Mouse (Mus musculus): ENCODE data around the gene Actl10. TPM values are rescaled to one million over a fixed set of nuclear protein-coding genes. Genes with fewer than 3 reads are reported as not detected.

Gene Actl10
- polyA plus RNA-seq, 1 experiment from 2014 or later = 0.35 TPM

DNA sequence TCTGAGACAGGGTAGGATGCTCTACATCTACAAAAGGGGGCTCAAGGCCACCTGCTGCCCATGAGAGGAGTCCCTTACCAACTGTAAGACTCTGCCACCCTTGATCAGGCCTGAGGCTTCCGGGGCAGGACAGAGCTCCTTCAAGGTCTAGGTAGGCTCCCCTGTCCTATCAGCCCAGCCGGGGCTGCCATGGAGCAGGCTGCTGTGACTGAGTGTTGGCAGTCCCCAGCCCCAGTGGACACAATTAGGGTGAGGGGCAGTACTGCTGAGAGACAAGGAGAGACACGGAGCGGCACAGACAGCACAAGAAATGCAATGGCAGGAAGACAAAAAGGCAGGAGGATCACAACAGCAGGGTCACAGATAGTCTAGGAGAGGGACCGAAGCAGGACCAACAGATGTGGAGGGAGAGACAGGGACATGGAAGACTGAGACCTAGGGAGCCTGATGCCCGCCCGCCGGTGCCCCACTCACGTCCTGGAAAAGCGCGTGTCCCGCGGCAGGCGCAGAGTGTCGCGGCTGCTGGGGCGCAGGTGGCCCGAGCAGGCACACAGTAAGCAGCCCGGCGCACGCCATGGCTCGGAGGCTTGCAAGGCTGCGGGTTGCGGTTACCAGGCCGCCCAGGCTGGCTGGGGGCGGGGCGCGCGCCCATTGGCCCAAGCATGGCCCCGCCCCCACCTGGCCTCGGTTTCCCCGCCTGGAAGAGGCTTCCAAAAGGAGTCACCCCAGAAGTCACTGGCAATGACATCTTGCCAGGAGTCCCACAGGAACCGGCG, 6.9 kb downstream of the Actl10 start, which contains the start of gene Necab3:
Gene Necab3, minus strand, starts transcription at position 627 of the 776 bp plus-strand sequence.
- H3K9me3 ChIP-seq (ENCODE audit: control insufficient read depth, low read length) = no peaks in the 10 kb centered on the region
- H3K9ac ChIP-seq (ENCODE audit: low read length) = peak within 1 kb of the TSS; percentile 13; the same call in 1 of the 2 replicates
- peak; percentile 37; the same call in 1 of the 2 replicates for ATAC-seq (ENCODE audit: low read depth)
- H3K4me2 ChIP-seq (ENCODE audit: low read depth, low read length) = peak within 1 kb of the TSS; percentile 55
- H3K27me3 ChIP-seq (ENCODE audit: control insufficient read depth, insufficient read depth, low read depth, low read length) = no peaks in the 10 kb centered on the region
- 12% methylated on average over 34 of the region's 34 CpGs for WGBS
- H3K27ac ChIP-seq (ENCODE audit: low read length) = no peak within 1 kb of the TSS
- peaks cover 16% of the 10 kb centered on the region for H3K36me3 ChIP-seq (ENCODE audit: control insufficient read depth, insufficient read depth, low read length)
- H3K4me1 ChIP-seq (replicated peaks; ENCODE audit: control insufficient read depth, insufficient read depth, low read length) = peaks cover 14% of the 10 kb centered on the region
- peak within 1 kb of the TSS; percentile 27 for H3K4me3 ChIP-seq (ENCODE audit: low read length)

DNA sequence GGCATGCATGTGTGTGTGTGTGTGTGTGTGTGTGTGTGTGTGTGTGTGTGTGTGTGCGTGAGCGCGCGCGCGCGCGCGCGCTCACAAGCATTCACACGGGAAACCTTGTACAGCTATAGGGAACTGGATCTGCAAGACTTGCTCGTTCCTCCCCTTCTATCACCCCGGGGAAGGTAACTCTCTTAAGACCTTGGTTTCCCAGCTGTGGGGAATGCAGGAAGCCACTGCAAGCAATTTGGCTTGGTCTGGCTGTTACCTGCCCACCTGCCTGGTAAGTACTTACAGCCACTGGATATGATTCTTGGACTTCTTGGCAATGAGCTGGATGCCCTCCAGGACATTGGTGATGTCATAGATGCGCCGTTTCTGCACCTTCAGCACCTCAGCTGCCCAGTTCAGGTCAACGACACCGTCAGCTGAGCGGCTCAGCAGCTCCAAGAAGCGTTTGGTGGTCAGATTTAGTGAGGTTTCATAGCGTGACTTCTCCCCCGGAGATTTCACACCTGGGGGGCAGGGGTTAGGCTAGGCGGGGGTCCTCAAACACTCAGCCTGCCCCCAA, 12.1 kb downstream of the Actl10 start:
- H3K27me3 ChIP-seq (ENCODE audit: control insufficient read depth, insufficient read depth, low read depth, low read length) = no peaks in the 10 kb centered on the region
- no peak for ATAC-seq (ENCODE audit: low read depth)
- H3K9me3 ChIP-seq (ENCODE audit: control insufficient read depth, low read length) = no peaks in the 10 kb centered on the region
- H3K4me3 ChIP-seq (ENCODE audit: low read length) = no peak overlapping the region
- H3K4me2 ChIP-seq (ENCODE audit: low read depth, low read length) = no peak overlapping the region
- H3K9ac ChIP-seq (ENCODE audit: low read length) = no peak overlapping the region
- WGBS = 81% methylated on average over 22 of the region's 22 CpGs
- peaks cover 19% of the 10 kb centered on the region for H3K36me3 ChIP-seq (ENCODE audit: control insufficient read depth, insufficient read depth, low read length)
- H3K27ac ChIP-seq (ENCODE audit: low read length) = no peak overlapping the region
- peaks cover 27% of the 10 kb centered on the region for H3K4me1 ChIP-seq (replicated peaks; ENCODE audit: control insufficient read depth, insufficient read depth, low read length)

DNA sequence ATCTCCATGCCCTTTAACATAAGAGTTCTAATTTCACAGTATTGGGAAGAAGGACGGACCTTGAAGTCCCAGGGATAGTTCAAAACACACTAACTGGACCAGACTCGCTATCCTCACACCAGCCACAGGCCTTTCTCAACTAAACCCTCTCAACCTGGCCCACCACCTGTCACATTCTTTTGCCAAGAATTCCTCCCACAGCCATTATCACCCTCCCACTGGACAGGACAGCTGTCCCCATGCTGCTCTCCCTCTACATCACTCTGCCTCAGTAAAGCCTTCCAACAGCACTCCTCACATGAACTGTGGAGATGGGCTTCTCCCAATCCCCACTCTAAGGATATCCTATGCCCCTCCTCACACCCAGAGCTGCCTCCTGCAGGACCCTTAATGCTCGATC, 14.0 kb downstream of the Actl10 start:
- Histone ChIP-seq H3K27me3 (ENCODE audit: control insufficient read depth, insufficient read depth, low read depth, low read length) (no peaks in the 10 kb centered on the region), H3K4me3 (ENCODE audit: low read length) (no peak overlapping the region), H3K4me2 (ENCODE audit: low read depth, low read length) (no peak overlapping the region), H3K36me3 (ENCODE audit: control insufficient read depth, insufficient read depth, low read length) (peaks cover 16% of the 10 kb centered on the region), H3K9ac (ENCODE audit: low read length) (no peak overlapping the region), H3K9me3 (ENCODE audit: control insufficient read depth, low read length) (no peaks in the 10 kb centered on the region), H3K27ac (ENCODE audit: low read length) (no peak overlapping the region), H3K4me1 (replicated peaks; ENCODE audit: control insufficient read depth, insufficient read depth, low read length) (peaks cover 30% of the 10 kb centered on the region)
- WGBS = 78% methylated on average over 3 of the region's 3 CpGs
- no peak for ATAC-seq (ENCODE audit: low read depth)

DNA sequence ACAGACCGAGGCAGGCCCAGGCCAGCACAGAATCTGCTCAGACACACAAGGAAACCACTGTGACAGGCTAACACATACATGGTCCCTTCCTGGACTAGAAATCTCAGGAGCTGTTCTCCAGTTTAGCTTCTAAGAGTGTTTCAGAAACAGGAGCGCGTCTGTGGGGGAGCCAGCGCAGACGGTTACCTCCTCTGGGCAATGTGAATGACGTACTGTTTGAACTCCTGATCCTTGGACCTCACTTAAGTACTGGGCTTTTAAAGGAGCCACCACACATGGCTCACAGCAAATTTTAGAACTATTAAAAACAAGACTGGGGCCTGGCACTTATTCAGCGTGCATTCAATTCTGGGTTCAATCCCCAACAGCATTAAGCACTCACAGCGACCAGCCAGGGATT, 15.1 kb downstream of the Actl10 start:
- Histone ChIP-seq H3K4me3 (ENCODE audit: low read length) (no peak overlapping the region), H3K9ac (ENCODE audit: low read length) (no peak overlapping the region; the same call in none of the 2 replicates), H3K27me3 (ENCODE audit: control insufficient read depth, insufficient read depth, low read depth, low read length) (no peaks in the 10 kb centered on the region), H3K4me2 (ENCODE audit: low read depth, low read length) (peak overlapping the region; percentile 15; the same call in 1 of the 2 replicates), H3K27ac (ENCODE audit: low read length) (peak overlapping the region; percentile 44; the same call in 1 of the 2 replicates), H3K36me3 (ENCODE audit: control insufficient read depth, insufficient read depth, low read length) (peaks cover 12% of the 10 kb centered on the region), H3K9me3 (ENCODE audit: control insufficient read depth, low read length) (no peaks in the 10 kb centered on the region), H3K4me1 (replicated peaks; ENCODE audit: control insufficient read depth, insufficient read depth, low read length) (peaks cover 38% of the 10 kb centered on the region)
- WGBS = 38% methylated on average over 8 of the region's 8 CpGs
- ATAC-seq (ENCODE audit: low read depth) = no peak

DNA sequence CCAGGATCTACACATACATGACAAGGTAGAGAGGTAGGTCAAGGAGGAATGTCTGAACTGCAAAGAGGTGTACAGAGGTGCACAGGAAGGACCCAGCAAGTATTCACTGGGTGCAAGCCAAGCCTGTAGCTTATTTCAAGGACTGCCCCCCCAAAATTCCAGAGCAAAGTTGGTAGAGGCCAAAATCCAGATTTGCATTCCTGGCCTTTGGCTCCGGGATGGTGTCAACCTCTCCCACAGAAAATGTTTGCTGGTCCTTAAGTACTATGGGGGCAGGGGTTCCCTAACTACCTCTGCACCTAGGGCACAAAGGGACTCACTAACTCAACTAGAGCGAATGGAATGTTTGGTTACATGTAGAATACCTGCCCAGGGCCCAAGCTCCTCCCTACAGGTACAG, 16.2 kb downstream of the Actl10 start:
- ATAC-seq (ENCODE audit: low read depth) = peak; percentile 7; the same call in 1 of the 2 replicates
- 32% methylated on average over 2 of the region's 2 CpGs for WGBS
- H3K4me1 ChIP-seq (replicated peaks; ENCODE audit: control insufficient read depth, insufficient read depth, low read length) = peaks cover 38% of the 10 kb centered on the region
- peaks cover 9% of the 10 kb centered on the region for H3K36me3 ChIP-seq (ENCODE audit: control insufficient read depth, insufficient read depth, low read length)
- no peaks in the 10 kb centered on the region for H3K27me3 ChIP-seq (ENCODE audit: control insufficient read depth, insufficient read depth, low read depth, low read length)
- peak overlapping the region; percentile 80 for H3K9ac ChIP-seq (ENCODE audit: low read length)
- H3K4me3 ChIP-seq (ENCODE audit: low read length) = peak overlapping the region; percentile 80
- no peaks in the 10 kb centered on the region for H3K9me3 ChIP-seq (ENCODE audit: control insufficient read depth, low read length)
- H3K4me2 ChIP-seq (ENCODE audit: low read depth, low read length) = peak overlapping the region; percentile 75
- peak overlapping the region; percentile 88 for H3K27ac ChIP-seq (ENCODE audit: low read length)

DNA sequence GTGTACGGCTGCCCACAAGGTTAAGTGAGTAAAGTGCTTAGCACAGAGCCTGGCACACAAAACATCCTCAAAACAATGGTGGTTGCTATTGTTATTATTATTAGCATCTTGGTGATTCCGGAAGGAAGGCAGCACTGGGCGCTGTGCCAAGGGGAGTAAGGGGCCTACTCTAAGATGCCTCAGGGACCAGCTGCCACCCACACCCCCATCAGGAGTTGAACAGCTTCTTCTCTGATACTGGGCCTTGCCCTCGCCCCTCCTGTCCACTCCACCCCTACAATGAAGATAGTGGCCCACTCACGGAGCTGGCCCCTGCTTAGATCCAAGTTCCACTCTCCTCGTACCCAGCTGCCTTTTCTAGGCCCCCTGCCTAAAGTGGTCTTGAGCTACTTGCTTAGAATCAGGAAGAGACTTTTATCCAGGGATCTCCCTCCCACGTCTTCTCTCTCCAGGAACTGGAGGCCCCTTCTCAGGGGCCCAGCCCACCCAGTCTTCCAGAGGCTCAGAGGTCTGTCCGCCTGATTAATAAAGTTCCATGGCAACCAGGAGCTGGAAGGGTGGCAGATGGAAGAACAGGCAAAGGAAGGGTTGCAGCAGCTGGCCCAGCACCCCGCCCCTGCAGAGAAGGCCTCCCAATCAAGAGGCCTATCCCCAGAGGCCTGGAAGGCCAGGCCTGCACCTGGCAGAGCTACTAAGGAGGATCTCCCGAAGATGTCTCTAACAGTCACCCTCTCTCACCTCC, 16.9 kb downstream of the Actl10 start:
- Histone ChIP-seq H3K27me3 (ENCODE audit: control insufficient read depth, insufficient read depth, low read depth, low read length) (no peaks in the 10 kb centered on the region), H3K27ac (ENCODE audit: low read length) (peak overlapping the region; percentile 88), H3K9me3 (ENCODE audit: control insufficient read depth, low read length) (no peaks in the 10 kb centered on the region), H3K36me3 (ENCODE audit: control insufficient read depth, insufficient read depth, low read length) (peaks cover 4% of the 10 kb centered on the region; the same call in 1 of the 2 replicates), H3K4me3 (ENCODE audit: low read length) (peak overlapping the region; percentile 80), H3K4me1 (replicated peaks; ENCODE audit: control insufficient read depth, insufficient read depth, low read length) (peaks cover 38% of the 10 kb centered on the region), H3K4me2 (ENCODE audit: low read depth, low read length) (peak overlapping the region; percentile 75), H3K9ac (ENCODE audit: low read length) (peak overlapping the region; percentile 80)
- ATAC-seq (ENCODE audit: low read depth) = no peak
- 8% methylated on average over 10 of the region's 10 CpGs for WGBS

DNA sequence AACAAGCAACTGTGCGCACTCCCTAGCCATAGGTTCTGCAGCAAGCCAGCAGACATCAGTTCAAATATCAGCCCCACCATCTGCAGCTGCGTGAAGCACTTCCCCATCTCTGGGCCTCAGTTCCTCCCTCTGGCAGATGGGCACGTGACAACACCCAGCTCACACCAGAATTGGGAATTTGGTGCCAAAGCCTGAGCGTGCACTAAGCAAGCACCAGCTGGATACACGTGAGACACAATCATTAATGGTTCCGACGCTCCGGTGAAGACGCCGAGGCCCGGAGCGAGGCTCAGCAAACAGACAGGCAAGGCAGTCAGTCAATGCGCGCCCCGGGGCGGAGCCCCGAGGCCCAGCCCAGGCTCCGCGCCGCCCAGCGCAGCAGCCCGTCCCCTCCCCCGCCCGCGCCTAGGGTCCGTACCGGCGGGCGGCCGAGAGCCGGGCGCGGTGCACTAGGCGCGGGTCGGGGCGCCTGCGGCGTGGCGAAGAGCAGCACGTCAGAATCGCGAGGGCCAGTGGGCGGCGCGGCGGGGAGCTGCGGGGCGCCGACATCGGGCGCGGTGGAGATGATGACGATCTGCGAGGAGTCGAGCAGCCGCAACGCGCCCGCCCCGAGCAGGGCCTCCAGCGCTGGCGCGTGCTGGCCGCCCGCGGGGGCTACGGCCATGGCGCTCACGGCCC, 17.6 kb downstream of the Actl10 start:
- Histone ChIP-seq H3K9me3 (ENCODE audit: control insufficient read depth, low read length) (no peaks in the 10 kb centered on the region), H3K4me1 (replicated peaks; ENCODE audit: control insufficient read depth, insufficient read depth, low read length) (peaks cover 38% of the 10 kb centered on the region), H3K27me3 (ENCODE audit: control insufficient read depth, insufficient read depth, low read depth, low read length) (no peaks in the 10 kb centered on the region), H3K9ac (ENCODE audit: low read length) (peak overlapping the region; percentile 80), H3K4me2 (ENCODE audit: low read depth, low read length) (peak overlapping the region; percentile 75), H3K4me3 (ENCODE audit: low read length) (peak overlapping the region; percentile 80), H3K36me3 (ENCODE audit: control insufficient read depth, insufficient read depth, low read length) (no peaks in the 10 kb centered on the region; the same call in 1 of the 2 replicates), H3K27ac (ENCODE audit: low read length) (peak overlapping the region; percentile 88)
- 2% methylated on average over 46 of the region's 70 CpGs for WGBS
- peak; percentile 78 for ATAC-seq (ENCODE audit: low read depth)

DNA sequence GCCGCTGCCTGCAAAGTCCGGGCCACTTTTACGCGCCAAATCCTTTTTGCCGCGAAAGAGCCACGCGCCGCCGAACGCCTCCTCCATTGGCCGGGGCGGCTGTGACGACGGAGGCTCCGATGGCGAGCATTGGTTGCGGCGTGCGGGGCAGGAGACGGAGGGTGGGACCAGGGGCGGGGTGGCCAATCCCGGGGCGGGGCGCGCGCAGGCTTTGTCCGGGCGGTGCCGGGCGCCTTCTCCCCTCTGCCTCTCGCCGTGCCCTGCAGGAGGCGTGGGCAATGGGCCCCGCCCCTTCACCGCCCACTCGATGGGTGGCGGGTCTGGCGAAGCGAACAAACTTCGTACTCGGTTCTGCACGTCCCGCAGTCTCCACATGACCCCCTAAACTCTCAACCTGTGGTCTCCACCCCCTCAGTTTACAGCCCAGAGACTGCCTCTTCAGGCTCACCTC, 18.3 kb downstream of the Actl10 start, which contains the start of gene E2f1:
Gene E2f1, minus strand, starts transcription at position 57 of the 451 bp plus-strand sequence.
- peak within 1 kb of the TSS; percentile 89 for H3K27ac ChIP-seq (ENCODE audit: low read length)
- no peaks in the 10 kb centered on the region for H3K27me3 ChIP-seq (ENCODE audit: control insufficient read depth, insufficient read depth, low read depth, low read length)
- peak within 1 kb of the TSS; percentile 81 for H3K4me2 ChIP-seq (ENCODE audit: low read depth, low read length)
- H3K4me1 ChIP-seq (replicated peaks; ENCODE audit: control insufficient read depth, insufficient read depth, low read length) = peaks cover 38% of the 10 kb centered on the region
- WGBS = under 1% methylated on average over 36 of the region's 44 CpGs
- peak; percentile 97 for ATAC-seq (ENCODE audit: low read depth)
- peak within 1 kb of the TSS; percentile 80 for H3K4me3 ChIP-seq (ENCODE audit: low read length)
- H3K9ac ChIP-seq (ENCODE audit: low read length) = peak within 1 kb of the TSS; percentile 80
- no peaks in the 10 kb centered on the region for H3K9me3 ChIP-seq (ENCODE audit: control insufficient read depth, low read length)
- H3K36me3 ChIP-seq (ENCODE audit: control insufficient read depth, insufficient read depth, low read length) = no peaks in the 10 kb centered on the region

Data from lung, embryonic 16.5 days (tissue).